Mouse (Mus musculus): ENCODE measurements around the gene Lmf1.

- no peak for TF ChIP-seq GATA1 (IDR thresholded peaks at IDR 0.05; ENCODE audit: low read length)
- TF ChIP-seq TAL1 (IDR thresholded peaks at IDR 0.05; ENCODE audit: low read length): no peak
Measured at GRCm38 (mm10) chr17:25681636-25682035, 102.8 kb downstream of the Lmf1 start.

All from erythroblast, embryonic 14.5 days (primary cell).